Comparison of ENCODE assay signal across 11 mouse cellular contexts in genomic region chr10:59903170-59903569, GRCm38 (mm10). TPM values are rescaled to one million over a fixed set of nuclear protein-coding genes. Genes with fewer than 3 reads are reported as not detected.
DNase-seq lines count a peak whose midpoint lies in the region; ATAC-seq and TF ChIP-seq lines count a peak whose summit lies in the region.
"Had no signal": no experiment of that assay in that cellular context is flagged by ENCODE, and none has a peak within 500 bp of the region (broad histone marks: within the 10 kb centered on the region; RNA-seq: fewer than 3 reads in every experiment).

No protein-coding gene starts in this region.

- TF ChIP-seq CTCF in layer of hippocampus, adult 2 months (conservative IDR thresholded peaks at IDR 0.05): no peak

- no peak overlapping the region for H3K4me2 ChIP-seq in hindbrain, embryonic 11.5 days (replicated peaks; ENCODE audit: low read depth, low read length)
- no peak overlapping the region for H3K4me2 ChIP-seq in midbrain, embryonic 14.5 days (ENCODE audit: low read length)

- no peaks in the 10 kb centered on the region for H3K9me3 ChIP-seq in hindbrain, embryonic 11.5 days (ENCODE audit: control insufficient read depth, low read length)
- no peaks in the 10 kb centered on the region for H3K9me3 ChIP-seq in midbrain, embryonic 14.5 days (ENCODE audit: control insufficient read depth, low read length)

- H3K27ac ChIP-seq in layer of hippocampus, adult 2 months: peak overlapping the region; percentile 99
- H3K27ac ChIP-seq in hindbrain, embryonic 11.5 days (ENCODE audit: low read depth, low read length): peak overlapping the region; percentile 24; the same call in 1 of the 2 replicates
- H3K27ac ChIP-seq in midbrain, embryonic 14.5 days (replicated peaks; ENCODE audit: low read depth, low read length): peak overlapping the region; percentile 99; the same call in 1 of the 2 replicates
- H3K27ac ChIP-seq: liver, embryonic 14.5 days had no signal

- no peak overlapping the region for H3K4me3 ChIP-seq in layer of hippocampus, adult 2 months
- no peak overlapping the region for H3K4me3 ChIP-seq in hindbrain, embryonic 11.5 days (ENCODE audit: low read depth, low read length)
- no peak overlapping the region for H3K4me3 ChIP-seq in midbrain, embryonic 14.5 days (replicated peaks; ENCODE audit: low read depth, low read length)

- peaks cover 28% of the 10 kb centered on the region for H3K4me1 ChIP-seq in hindbrain, embryonic 11.5 days (replicated peaks; ENCODE audit: control insufficient read depth, insufficient read depth, low read length)
- peaks cover 49% of the 10 kb centered on the region for H3K4me1 ChIP-seq in midbrain, embryonic 14.5 days (ENCODE audit: control insufficient read depth, insufficient read depth, low read length)

- peak; percentile 29 for DNase-seq in embryo, embryonic 11 days
- DNase-seq in embryo, embryonic 9.5 days (ENCODE audit: extremely low spot score): no peak
- DNase-seq in layer of hippocampus, adult 2 months (ENCODE audit: low spot score in 2 of 2): no peak
- DNase-seq in layer of hippocampus, adult 18-20 months (ENCODE audit: low spot score in 2 of 2): no peak
- no peak for DNase-seq in hindbrain, embryonic 11.5 days (ENCODE audit: low spot score)
- DNase-seq in midbrain, embryonic 14.5 days: no peak
- no peak for DNase-seq in right cerebral cortex, postnatal 36 days (ENCODE audit: low spot score in 2 of 2)
- no peak for DNase-seq in urinary bladder, postnatal 4 days (ENCODE audit: low spot score in 2 of 2)
- DNase-seq: heart, adult 11 months had no signal

- 58% methylated on average over 7 of the region's 7 CpGs for WGBS in hindbrain, embryonic 11.5 days
- 56% methylated on average over 7 of the region's 7 CpGs for WGBS in midbrain, embryonic 14.5 days

- H3K9ac ChIP-seq in hindbrain, embryonic 11.5 days (ENCODE audit: low read depth, low read length): no peak overlapping the region
- 0 out of 2 replicates have a peak overlapping the region, but pooled peaks have one; percentile 6 for H3K9ac ChIP-seq in midbrain, embryonic 14.5 days (replicated peaks; ENCODE audit: low read length)
- H3K9ac ChIP-seq: liver, embryonic 14.5 days had no signal

- no peak for ATAC-seq in hindbrain, embryonic 11.5 days (ENCODE audit: low FRiP score)
- no peak for ATAC-seq in midbrain, embryonic 14.5 days (ENCODE audit: low FRiP score, low TSS enrichment)
- ATAC-seq: Patski had no signal

- H3K36me3 ChIP-seq in hindbrain, embryonic 11.5 days (ENCODE audit: control insufficient read depth, insufficient read depth, low read length): no peaks in the 10 kb centered on the region
- no peaks in the 10 kb centered on the region for H3K36me3 ChIP-seq in midbrain, embryonic 14.5 days (ENCODE audit: control insufficient read depth, insufficient read depth, low read length)

- peaks cover 2% of the 10 kb centered on the region; the same call in 1 of the 2 replicates for H3K27me3 ChIP-seq in hindbrain, embryonic 11.5 days (ENCODE audit: control insufficient read depth, insufficient read depth, low read length)
- H3K27me3 ChIP-seq in midbrain, embryonic 14.5 days (ENCODE audit: control insufficient read depth, insufficient read depth, low read length): no peaks in the 10 kb centered on the region
- H3K27me3 ChIP-seq: Patski had no signal

RNA-seq across cellular contexts. Expression of gene Dnajb12, which starts 23.8 kb away (rescaled TPM):
- 10 to 100 TPM; 54.4 to 56.8 TPM for total RNA-seq in layer of hippocampus, adult 2 months (2021)
- 10 to 100 TPM; 52.7 to 53.2 TPM for total RNA-seq in layer of hippocampus, adult 18-20 months (2021)
- polyA plus RNA-seq in hindbrain, embryonic 11.5 days (2014; fragmentation: Nextera tagmentation; extraction: Ambion mirVana): 22.0 and 22.6 TPM in 2 replicates
- polyA plus RNA-seq in midbrain, embryonic 14.5 days (2014; fragmentation: Nextera tagmentation; extraction: Ambion mirVana): 15.9 and 20.5 TPM in 2 replicates

RNA-seq across cellular contexts. Expression of gene Ddit4, which starts 48.5 kb away (rescaled TPM):
- 10 to 100 TPM; 63.6 to 66.7 TPM for total RNA-seq in layer of hippocampus, adult 2 months (2021)
- total RNA-seq in layer of hippocampus, adult 18-20 months (2021): 10 to 100 TPM; 69.7 to 89.5 TPM
- 4.6 and 5.5 TPM in 2 replicates for polyA plus RNA-seq in hindbrain, embryonic 11.5 days (2014; fragmentation: Nextera tagmentation; extraction: Ambion mirVana)
- polyA plus RNA-seq in midbrain, embryonic 14.5 days (2014; fragmentation: Nextera tagmentation; extraction: Ambion mirVana): 6.2 and 7.3 TPM in 2 replicates

Comparison
In these comparisons a context has a peak if more than half of its experiments do, and no peak if none do; other contexts are left out.
1. H3K27ac ChIP-seq: peak in every context shown above with its lines; median percentile 99 in layer of hippocampus, adult 2 months; 99 in midbrain, embryonic 14.5 days; 24 in hindbrain, embryonic 11.5 days.